Mouse (Mus musculus) bone marrow macrophage, adult 2 months (primary cell): ENCODE results near the gene Kin.

Source experiments
- CTCF ChIP-seq: IDR thresholded peaks from 2 replicates; pipeline ENCODE4 v1.5.1; 2012; ENCODE audit warnings: low read depth, mild to moderate bottlenecking, low read length, moderate library complexity
- POLR2A ChIP-seq: IDR thresholded peaks from 2 replicates; pipeline ENCODE4 v1.6.1; 2012; ENCODE audit warnings: mild to moderate bottlenecking, low read depth, low read length, borderline replicate concordance

GRCm38 (mm10) chr2:10094327-10095100 lies 14.1 kb downstream of the Kin start:
- TF ChIP-seq CTCF (no peak), POLR2A (no peak)
